Comparison of ENCODE assay signal across 12 mouse cellular contexts in genomic region chr8:111887479-111887878, GRCm38 (mm10). TPM values are rescaled to one million over a fixed set of nuclear protein-coding genes. Genes with fewer than 3 reads are reported as not detected.
"Had no signal": no experiment of that assay in that cellular context is flagged by ENCODE, and none has a peak within 500 bp of the region (broad histone marks: within the 10 kb centered on the region; RNA-seq: fewer than 3 reads in every experiment).

No protein-coding gene starts in this region.

- H3K36me3 ChIP-seq: kidney, embryonic 15.5 days; limb, embryonic 13.5 days; midbrain, embryonic 13.5 days; stomach, embryonic 15.5 days had no signal

- H3K9me3 ChIP-seq: kidney, embryonic 15.5 days; limb, embryonic 13.5 days; midbrain, embryonic 13.5 days; stomach, embryonic 15.5 days had no signal

- DNase-seq: kidney, adult 2 months; lung, adult 18-20 months; lung, postnatal 10 days; right cerebral cortex, postnatal 14 days; thymus, adult 2 months; thymus, postnatal 25 days had no signal

- H3K4me2 ChIP-seq: kidney, embryonic 15.5 days; midbrain, embryonic 13.5 days; stomach, embryonic 15.5 days had no signal

- H3K9ac ChIP-seq: kidney, embryonic 15.5 days; limb, embryonic 13.5 days; midbrain, embryonic 13.5 days; stomach, embryonic 15.5 days had no signal

- H3K4me3 ChIP-seq: kidney, embryonic 15.5 days; left cerebral cortex, adult 2 months; limb, embryonic 13.5 days; midbrain, embryonic 13.5 days; stomach, embryonic 15.5 days had no signal

- H3K27ac ChIP-seq: kidney, embryonic 15.5 days; left cerebral cortex, adult 2 months; limb, embryonic 13.5 days; midbrain, embryonic 13.5 days; stomach, embryonic 15.5 days had no signal

- ATAC-seq: midbrain, embryonic 13.5 days had no signal

RNA-seq across cellular contexts. Expression of gene Chst5, which starts 22.8 kb away (rescaled TPM):
- polyA plus RNA-seq: spleen, adult 2 months had no signal
